Mouse (Mus musculus) testis, postnatal 10 days (tissue): ENCODE measurements around the gene Gm14147.
"Not testable (repeated sequence)": the region's sequence is repeated elsewhere in the genome, so short reads cannot be mapped to it uniquely, and the experiment has no call there.

Source experiments
- DNase-seq: peaks from one replicate; pipeline ENCODE4 v3.0.0; 2021; ENCODE audit warnings: low spot score

Gene Gm14147

DNA sequence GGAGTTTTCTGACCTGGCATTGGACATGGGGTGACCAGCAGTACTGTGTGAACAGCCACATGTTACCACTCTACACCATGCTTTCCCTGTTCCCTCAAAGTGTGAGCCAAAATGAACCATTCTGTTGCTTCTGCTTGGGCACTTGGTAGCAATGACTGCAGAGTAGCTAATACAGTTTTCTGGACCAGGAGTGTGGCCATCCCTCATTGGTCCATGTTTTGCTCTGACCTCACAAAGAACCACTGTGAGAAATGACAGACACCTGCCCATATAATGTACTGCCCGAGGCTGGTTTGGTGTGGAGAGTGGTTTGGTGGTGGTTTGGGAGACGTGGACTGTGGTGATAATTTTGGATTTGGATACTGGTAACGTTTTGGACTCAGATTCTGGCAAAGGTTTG, at the start of gene Gm14147:
Gene Gm14147 (plus strand): TSS at position 301 of the 400 bp plus-strand sequence.
- not testable (repeated sequence) for DNase-seq

DNA sequence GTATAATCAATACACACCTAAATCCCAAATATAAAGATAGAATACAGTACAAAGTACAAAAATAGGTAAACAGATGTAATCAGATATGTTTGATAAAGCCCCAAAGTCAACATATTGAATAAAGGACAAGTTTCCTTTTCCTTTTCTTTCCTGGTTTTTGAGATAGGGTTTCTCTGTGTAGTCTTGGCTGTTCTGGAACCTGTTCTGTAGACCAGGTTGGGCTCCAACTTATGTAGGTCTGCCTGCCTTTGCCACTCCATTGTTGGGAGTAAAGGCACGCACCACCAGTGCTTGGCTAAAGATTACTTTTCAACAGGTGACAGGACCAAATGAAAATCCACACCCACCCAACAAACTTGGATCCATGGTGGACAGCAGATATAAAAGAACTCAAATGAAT, 41.4 kb upstream of the Gm14147 start:
- no peak for DNase-seq

DNA sequence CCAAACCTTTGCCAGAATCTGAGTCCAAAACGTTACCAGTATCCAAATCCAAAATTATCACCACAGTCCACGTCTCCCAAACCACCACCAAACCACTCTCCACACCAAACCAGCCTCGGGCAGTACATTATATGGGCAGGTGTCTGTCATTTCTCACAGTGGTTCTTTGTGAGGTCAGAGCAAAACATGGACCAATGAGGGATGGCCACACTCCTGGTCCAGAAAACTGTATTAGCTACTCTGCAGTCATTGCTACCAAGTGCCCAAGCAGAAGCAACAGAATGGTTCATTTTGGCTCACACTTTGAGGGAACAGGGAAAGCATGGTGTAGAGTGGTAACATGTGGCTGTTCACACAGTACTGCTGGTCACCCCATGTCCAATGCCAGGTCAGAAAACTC, 5.8 kb upstream of the Gm14147 start, which contains the start of gene Gm14151:
Gene Gm14151 (minus strand): TSS at position 101 of the 400 bp plus-strand sequence.
- not testable (repeated sequence) for DNase-seq
